Mouse (Mus musculus) frontal cortex, adult (tissue): ENCODE data around the gene Cldn14.
A peak's percentile ranks its signal among the peaks of the same experiment; 100 is the strongest.

ENCODE experiments used
- ATAC-seq: cut with Nextera tagmentation; 2 replicates; pipeline ENCODE4 v1.9.2; 2017; ENCODE audit warnings: mild to moderate bottlenecking, moderate library complexity, mixed read lengths; ENCODE audit not compliant: low TSS enrichment

The Cldn14 gene

GRCm38 (mm10) chr16:93947396-93947795, 61.2 kb downstream of the Cldn14 start:
- ATAC-seq: no peak

GRCm38 (mm10) chr16:93944301-93944700, 64.3 kb downstream of the Cldn14 start:
- ATAC-seq: no peak

GRCm38 (mm10) chr16:93942796-93943502, 65.7 kb downstream of the Cldn14 start:
- no peak for ATAC-seq

- no peak for ATAC-seq
Observed at GRCm38 (mm10) chr16:93941781-93942567, 66.7 kb downstream of the Cldn14 start.

GRCm38 (mm10) chr16:93939961-93940360, 68.7 kb downstream of the Cldn14 start:
- no peak for ATAC-seq

- ATAC-seq: peak; percentile 59; the same call in 1 of the 2 replicates
Observed at GRCm38 (mm10) chr16:93938400-93938846, 70.2 kb downstream of the Cldn14 start.

GRCm38 (mm10) chr16:93935009-93935408, 73.6 kb downstream of the Cldn14 start:
- no peak for ATAC-seq

GRCm38 (mm10) chr16:93934588-93934987, 74.0 kb downstream of the Cldn14 start:
- no peak for ATAC-seq

GRCm38 (mm10) chr16:93932185-93933168, 76.2 kb downstream of the Cldn14 start:
- no peak for ATAC-seq

GRCm38 (mm10) chr16:93929370-93930032, 79.1 kb downstream of the Cldn14 start:
- ATAC-seq: no peak

GRCm38 (mm10) chr16:93925684-93926247, 82.9 kb downstream of the Cldn14 start:
- no peak for ATAC-seq

GRCm38 (mm10) chr16:93923788-93924187, 84.8 kb downstream of the Cldn14 start:
- no peak for ATAC-seq

GRCm38 (mm10) chr16:93922835-93923389, 85.7 kb downstream of the Cldn14 start:
- no peak for ATAC-seq

GRCm38 (mm10) chr16:93920673-93921072, 88.0 kb downstream of the Cldn14 start:
- ATAC-seq: no peak

- ATAC-seq: no peak
Observed at GRCm38 (mm10) chr16:93919189-93919588, 89.4 kb downstream of the Cldn14 start.

- 0 out of 2 replicates have a peak, but pooled peaks have one; percentile 3 for ATAC-seq
Observed at GRCm38 (mm10) chr16:93918679-93919060, 90.0 kb downstream of the Cldn14 start.

GRCm38 (mm10) chr16:93917712-93918678, 90.6 kb downstream of the Cldn14 start:
- ATAC-seq: peak; percentile 78

GRCm38 (mm10) chr16:93915338-93915849, 93.2 kb downstream of the Cldn14 start:
- peak; percentile 60 for ATAC-seq
